Mouse (Mus musculus) thymus, adult 2 months (tissue): ENCODE data around the gene Babam2.

Source experiments
- CTCF ChIP-seq: fragments of 200-500 bp; IDR thresholded peaks from 2 replicates; pipeline ENCODE4 v1.5.1; 2012; ENCODE audit warnings: mild to moderate bottlenecking, control low read depth, low read length, moderate library complexity, borderline replicate concordance; ENCODE audit not compliant: control insufficient read depth, poor library complexity, insufficient read depth; ENCODE audit errors: extremely low read depth
- POLR2A ChIP-seq: fragments of 200-500 bp; IDR thresholded peaks from 2 replicates; pipeline ENCODE4 v1.6.1; 2012; ENCODE audit warnings: mild to moderate bottlenecking, low read length, control low read depth, moderate library complexity; ENCODE audit not compliant: control insufficient read depth, poor library complexity, insufficient read depth; ENCODE audit errors: extremely low read depth

DNA sequence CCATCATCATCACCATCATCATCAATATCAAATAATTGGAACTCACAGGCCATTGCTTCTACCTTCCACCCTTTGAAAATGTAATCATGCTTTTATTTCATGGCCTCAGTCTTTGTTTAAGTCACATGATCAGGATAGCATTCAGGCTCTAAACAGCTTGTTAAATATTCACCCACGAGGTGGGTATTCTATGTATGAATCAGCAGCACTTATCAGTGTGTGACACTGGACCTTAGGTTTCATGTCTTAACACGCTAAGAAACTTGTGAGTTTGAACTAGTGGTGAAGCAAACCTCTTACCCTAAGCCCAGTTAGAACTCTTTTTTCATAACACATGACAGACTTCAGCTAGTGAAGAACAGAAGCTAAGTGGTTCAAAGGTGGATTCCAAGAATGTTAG lies 301.3 kb downstream of the Babam2 start:
- TF ChIP-seq POLR2A (no peak), CTCF (no peak)
